Mouse (Mus musculus) adrenal gland, adult 18-20 months (tissue): Measurements from ENCODE around the gene Srsf6. TPM values are rescaled to one million over a fixed set of nuclear protein-coding genes. Genes with fewer than 3 reads are reported as not detected.

Source experiments
- DNase-seq, 2 experiments: peaks; one replicate each; pipeline ENCODE4 v3.0.0; 2021 to 2022; ENCODE audit warnings: low spot score in 2 of 2
- total RNA-seq, 2 experiments: library from RNA; stranded (reverse); gene quantifications; 1 replicate in 1 of 2; 2 replicates in 1 of 2; pipeline ENCODE4 v1.2.3; 2021

Gene Srsf6
- total RNA-seq, 2 experiments from 2014 or later, result 172 to 220 TPM

DNA sequence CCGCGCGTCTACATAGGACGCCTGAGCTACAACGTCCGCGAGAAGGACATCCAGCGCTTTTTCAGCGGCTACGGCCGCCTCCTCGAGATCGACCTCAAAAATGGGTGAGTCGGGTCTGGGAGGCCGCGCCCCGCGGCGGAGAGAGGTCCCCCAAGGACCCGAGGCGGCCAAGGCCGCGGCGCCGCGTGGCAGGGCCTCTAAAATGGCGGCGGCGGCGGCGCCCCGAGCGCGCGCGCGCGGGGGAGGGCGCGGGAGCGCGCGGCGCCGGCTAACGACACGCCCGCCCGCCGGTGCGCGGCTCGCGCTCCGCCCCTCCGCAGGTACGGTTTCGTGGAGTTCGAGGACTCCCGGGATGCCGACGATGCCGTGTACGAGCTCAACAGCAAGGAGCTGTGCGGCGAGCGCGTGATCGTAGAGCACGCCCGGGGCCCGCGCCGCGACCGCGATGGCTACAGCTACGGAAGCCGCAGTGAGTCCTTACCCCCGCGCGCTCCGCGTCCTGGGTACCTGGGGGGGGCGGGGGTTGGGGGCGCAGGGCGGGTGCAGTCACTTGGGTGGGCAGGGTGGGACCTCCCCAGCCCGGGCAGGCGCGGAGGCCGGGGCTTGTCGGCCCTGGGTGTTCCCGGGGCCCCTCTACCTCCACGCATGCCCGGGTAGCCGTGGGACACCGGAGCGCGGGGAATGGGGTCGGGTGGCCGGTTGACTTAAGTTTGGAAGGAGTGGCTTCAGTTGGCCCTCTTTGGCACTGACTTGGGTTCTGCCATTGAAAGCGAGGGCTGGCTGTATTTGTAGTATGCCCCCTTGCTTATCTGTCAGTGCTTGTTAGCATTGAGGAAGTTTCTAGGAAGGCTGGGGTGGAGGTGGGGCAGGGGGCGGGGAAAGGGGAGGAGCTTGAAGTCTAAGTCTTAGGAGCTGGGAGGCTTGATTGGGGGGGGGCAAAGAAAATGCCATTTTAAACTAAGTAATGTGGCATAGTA is 634 bp downstream of the Srsf6 start:
- peak; percentile 58 to 68 for DNase-seq

GRCm38 (mm10) chr2:162932706-162933105 is 1.4 kb downstream of the Srsf6 start:
- DNase-seq, result no peak

DNA sequence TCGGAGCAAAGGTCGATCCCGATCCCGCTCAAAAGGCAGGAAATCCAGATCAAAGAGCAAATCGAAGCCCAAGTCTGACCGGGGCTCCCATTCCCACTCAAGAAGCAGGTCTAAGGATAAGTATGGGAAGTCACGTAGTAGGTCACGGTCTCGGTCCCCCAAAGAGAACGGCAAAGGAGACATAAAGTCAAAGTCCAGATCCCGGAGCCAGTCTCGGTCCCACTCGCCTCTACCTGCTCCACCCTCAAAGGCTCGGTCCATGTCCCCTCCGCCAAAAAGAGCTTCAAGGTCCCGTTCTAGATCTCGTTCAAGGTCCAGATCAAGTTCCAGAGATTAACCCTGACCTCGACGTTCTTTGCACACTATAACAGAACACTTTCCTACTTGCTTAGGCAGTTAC is 3.1 kb downstream of the Srsf6 start:
- DNase-seq, result no peak

DNA sequence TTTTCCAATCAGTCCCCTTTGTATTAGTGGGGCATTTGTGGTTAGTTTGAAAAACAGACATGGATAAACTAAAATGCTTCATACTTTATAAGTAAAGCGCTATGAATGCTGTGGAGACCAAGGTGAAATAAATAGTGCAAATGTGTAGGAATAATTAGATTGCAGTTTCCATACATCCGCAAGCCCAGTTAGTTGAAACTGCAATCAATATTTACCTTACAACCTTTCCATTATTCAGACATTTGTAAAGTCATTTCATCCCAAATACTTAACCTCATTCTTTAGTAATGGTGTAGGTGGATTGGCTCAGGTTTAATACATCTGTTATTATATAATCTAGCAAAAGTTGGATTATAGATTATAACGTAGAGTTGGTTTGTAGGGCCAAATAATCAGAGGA is 4.4 kb downstream of the Srsf6 start:
- no peak for DNase-seq

GRCm38 (mm10) chr2:162939562-162939961 is 8.2 kb downstream of the Srsf6 start:
- DNase-seq, result no peak

GRCm38 (mm10) chr2:162943148-162943846 is 12.0 kb downstream of the Srsf6 start, which contains the start of gene L3mbtl1:
L3mbtl1 (plus strand) TSS chr2:162943472.
- peak; percentile 27 to 36 for DNase-seq

GRCm38 (mm10) chr2:162943931-162944330 is 12.6 kb downstream of the Srsf6 start:
- DNase-seq, result no peak

- no peak for DNase-seq
Measured at GRCm38 (mm10) chr2:162946964-162947363, 15.6 kb downstream of the Srsf6 start.

DNA sequence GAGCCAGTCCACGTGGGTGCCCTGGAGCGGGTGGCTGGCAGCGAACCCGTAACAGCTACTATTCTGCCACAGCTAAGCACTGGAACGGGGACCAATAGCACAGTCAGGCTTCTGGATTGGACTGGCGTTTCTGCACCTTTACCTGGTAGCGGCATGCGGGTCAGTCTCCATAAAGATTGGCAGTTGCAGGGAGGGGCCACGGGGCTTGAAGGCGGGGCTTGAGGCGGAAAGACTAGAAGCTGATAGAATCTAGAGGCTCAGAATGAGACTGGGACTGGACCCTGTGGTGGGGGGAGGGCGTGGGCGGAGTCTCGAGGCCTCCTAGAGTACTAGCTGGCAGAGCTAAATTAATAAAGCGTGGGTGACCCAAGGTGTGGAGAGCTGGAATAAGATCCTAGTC is 16.4 kb downstream of the Srsf6 start:
- no peak for DNase-seq

- DNase-seq, result no peak
Measured at GRCm38 (mm10) chr2:162948221-162948620, 16.9 kb downstream of the Srsf6 start.

DNA sequence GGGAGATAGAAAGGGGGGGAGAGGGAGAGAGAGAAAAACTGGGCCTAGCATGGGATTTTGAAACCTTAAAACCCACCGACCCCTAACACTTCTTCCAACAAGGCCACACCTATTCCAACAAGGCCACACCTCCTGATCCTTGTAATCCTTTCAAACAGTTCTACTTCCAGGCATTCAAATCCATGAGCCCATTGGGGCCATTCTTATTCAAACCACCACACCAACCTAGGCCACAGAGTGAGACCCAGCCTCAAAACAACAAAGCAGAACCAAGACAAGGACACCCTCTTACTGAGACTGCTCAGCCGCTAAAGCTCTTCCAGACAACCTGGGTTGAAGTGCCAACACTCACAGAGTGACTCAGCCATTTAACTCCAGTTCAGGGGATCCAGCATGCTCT is 19.4 kb downstream of the Srsf6 start:
- no peak for DNase-seq

GRCm38 (mm10) chr2:162956843-162957242 is 25.5 kb downstream of the Srsf6 start:
- DNase-seq, result no peak

- no peak for DNase-seq
Measured at GRCm38 (mm10) chr2:162961321-162961720, 30.0 kb downstream of the Srsf6 start.

- no peak for DNase-seq
Measured at GRCm38 (mm10) chr2:162966734-162967133, 35.4 kb downstream of the Srsf6 start.

GRCm38 (mm10) chr2:162968357-162968756 is 37.0 kb downstream of the Srsf6 start:
- DNase-seq, result peak in 1 of 2 experiments; percentile 46

DNA sequence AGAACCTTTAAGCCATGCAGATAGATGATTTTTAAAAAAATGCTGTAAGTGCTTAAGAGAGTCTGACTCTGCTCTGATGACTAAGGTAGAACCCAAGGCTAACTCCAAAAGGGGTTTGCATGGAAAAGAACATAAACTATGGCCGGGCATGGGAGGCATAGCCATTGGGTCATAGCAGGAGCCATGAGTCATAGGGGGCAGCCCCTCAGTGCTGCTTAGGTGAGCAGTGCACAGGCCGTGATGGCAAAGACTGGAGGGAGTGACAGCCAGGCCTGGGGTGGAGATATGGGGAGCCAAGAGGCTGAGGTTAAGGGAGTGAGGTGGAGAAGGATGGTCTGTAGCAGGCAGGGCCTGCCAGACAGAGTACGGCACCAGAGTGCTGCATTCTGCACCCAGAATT is 37.8 kb downstream of the Srsf6 start:
- no peak for DNase-seq

GRCm38 (mm10) chr2:162970896-162971295 is 39.6 kb downstream of the Srsf6 start:
- no peak for DNase-seq

DNA sequence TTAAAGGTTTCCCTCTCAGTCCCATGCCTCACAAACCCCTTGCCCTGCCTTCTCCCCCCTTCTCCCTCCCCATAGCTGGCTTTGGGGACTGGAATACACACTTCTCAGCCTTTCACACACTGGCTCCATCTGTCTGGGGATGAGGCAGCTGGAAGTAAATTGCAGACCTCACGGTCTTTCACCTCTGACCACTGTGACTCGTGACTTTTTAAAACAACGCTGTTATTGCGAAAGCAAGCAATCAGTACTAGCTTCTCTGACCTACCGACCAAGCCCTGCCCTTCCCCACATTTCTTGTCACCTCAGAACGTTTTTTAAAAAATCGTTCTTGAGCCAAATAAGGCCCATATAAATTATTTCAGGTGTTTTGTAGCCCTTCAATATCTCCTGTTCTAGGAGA is 41.4 kb downstream of the Srsf6 start:
- no peak for DNase-seq

DNA sequence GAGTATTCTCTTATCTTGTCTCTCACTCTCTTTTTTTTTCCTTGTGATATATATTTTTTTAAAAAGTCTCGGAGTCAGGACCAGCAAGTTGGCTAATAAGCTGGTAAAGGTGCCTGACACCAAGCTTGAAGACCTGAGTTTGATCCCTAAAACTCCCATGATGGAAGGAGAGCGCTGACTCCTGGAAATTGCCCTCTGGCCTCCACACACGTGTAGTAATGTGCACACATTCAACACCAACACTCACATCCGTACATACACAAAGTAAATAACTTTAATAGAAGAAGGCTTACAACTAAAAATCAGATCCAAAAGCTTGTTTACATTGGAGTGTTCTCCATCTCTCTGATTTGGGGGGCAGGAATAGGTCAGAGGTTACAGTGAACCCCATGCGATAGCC is 41.9 kb downstream of the Srsf6 start:
- no peak for DNase-seq

DNA sequence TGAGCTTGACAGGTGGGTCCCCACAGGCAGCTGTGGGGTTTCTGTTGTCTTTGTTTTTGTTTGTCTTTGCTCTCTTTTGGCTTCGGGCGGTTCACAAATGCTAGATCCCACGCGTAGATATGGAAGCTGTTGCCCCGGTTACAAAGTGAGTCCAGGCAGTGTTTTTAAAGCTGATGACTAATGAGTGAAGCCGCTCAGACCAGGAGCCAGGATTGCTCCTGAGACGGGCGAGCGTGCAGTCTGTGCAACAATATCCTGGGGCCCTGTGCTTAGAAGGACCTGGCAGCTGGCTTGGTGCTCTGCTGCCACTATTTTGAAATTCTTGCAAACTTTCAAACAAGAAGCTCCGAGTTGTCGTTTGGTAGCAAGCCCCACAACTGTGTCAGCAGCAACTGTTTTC is 42.3 kb downstream of the Srsf6 start:
- DNase-seq, result no peak

GRCm38 (mm10) chr2:162975157-162975775 is 43.9 kb downstream of the Srsf6 start:
- no peak for DNase-seq

DNA sequence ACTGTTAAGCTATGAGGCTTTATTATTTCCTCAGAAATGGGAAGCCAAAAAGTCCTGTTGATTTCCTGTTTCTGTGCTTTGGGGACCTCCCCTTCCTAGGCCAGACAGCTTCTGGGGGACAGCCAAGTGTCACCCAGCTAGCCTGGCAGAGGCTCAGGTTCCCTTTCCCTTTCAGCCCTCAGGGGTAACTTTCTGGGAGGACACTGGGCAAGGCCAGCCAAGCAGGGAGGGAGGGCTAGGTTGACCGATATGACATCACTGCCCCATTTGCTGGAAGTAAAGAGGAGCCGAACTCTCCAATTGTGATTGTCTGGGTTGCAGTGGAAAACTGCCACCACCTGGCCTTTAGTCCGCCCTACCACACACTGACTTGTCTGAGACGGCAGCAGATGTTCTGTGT is 44.7 kb downstream of the Srsf6 start:
- DNase-seq, result peak in 1 of 2 experiments; percentile 28
